Mouse (Mus musculus) erythroblast, embryonic 14.5 days (primary cell): ENCODE measurements around the gene Ltb.

Experiments used
- GATA1 ChIP-seq: IDR thresholded peaks from 2 replicates; pipeline ENCODE4 v1.6.1; 2012; ENCODE audit warnings: low read length, inconsistent platforms, mixed read lengths
- TAL1 ChIP-seq: IDR thresholded peaks from 3 replicates; pipeline ENCODE4 v1.6.1; 2012; ENCODE audit warnings: low read length, inconsistent platforms, mixed read lengths

- TF ChIP-seq GATA1 = no peak
- TF ChIP-seq TAL1 = no peak
Observed at GRCm38 (mm10) chr17:35158850-35159593, 35.2 kb upstream of the Ltb start.
